Mouse (Mus musculus): ENCODE measurements at regions not wholly inside any gene's neighbourhood (a gene's known extent, or its start where the extent isn't known, plus 50 kb on each side); places are given as distances from the start of the nearest gene placed in this dataset.

DNA sequence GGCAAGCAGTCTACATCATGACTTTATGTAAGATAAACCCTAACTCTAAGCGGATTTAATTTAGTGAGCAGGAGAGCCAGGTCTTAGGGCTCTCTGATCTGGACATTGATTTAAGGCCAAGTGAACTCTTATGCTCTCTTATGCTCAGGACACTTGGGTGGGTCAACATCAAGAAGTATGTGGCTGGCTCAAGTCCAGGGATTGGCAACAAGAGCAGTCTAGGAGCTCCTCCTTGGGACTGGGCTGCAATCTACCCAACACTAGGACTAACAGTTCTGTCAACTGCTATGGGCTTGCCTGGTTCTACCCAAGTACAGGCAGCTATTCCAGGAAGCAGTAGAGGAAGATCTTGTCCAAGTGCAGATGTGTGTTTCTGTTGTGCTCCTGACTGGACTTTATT lies 285.3 kb upstream of the Ldb2 start:
- TF ChIP-seq CTCF (IDR thresholded peaks at IDR 0.05; ENCODE audit: low read depth, low read length) (no peak), POLR2A (IDR thresholded peaks at IDR 0.05; ENCODE audit: extremely low read depth, insufficient read depth, low read length) (no peak)

Measured in liver, adult 2 months (tissue).